Mouse (Mus musculus) midbrain, embryonic 15.5 days (tissue): ENCODE measurements around the gene Gpatch2. TPM values are rescaled to one million over a fixed set of nuclear protein-coding genes. Genes with fewer than 3 reads are reported as not detected.

ENCODE experiments used
- polyA plus RNA-seq: library from polyadenylated mRNA; unstranded; fragments of >200 nt; fragmentation: Nextera tagmentation; extraction: Ambion mirVana; gene quantifications from 2 replicates; pipeline ENCODE4 v1.2.1, GENCODE M21; 2015

The Gpatch2 gene
- polyA plus RNA-seq, 1 experiment from 2014 or later, result 18.6 TPM

Other genes starting within 250 kb of the Gpatch2 start
- gene D1Pas1, start 248.1 kb upstream of the Gpatch2 start, polyA plus RNA-seq, result 0.09 TPM in 1 of 2 replicates, not detected in the other
- 2.1 and 2.5 TPM in 2 replicates for gene Spata17, start within 50 bp of the Gpatch2 start, polyA plus RNA-seq